Mouse (Mus musculus): ENCODE data around the gene Kif16b. TPM values are rescaled to one million over a fixed set of nuclear protein-coding genes. Genes with fewer than 3 reads are reported as not detected.

Gene Kif16b
- polyA plus RNA-seq, 1 experiment from 2014 or later, result 14.7 TPM

GRCm38 (mm10) chr2:142694936-142695331 is 206.4 kb downstream of the Kif16b start:
- 97% methylated on average over 1 of the region's 1 CpGs for WGBS
- H3K9me3 ChIP-seq, result no peaks in the 10 kb centered on the region

GRCm38 (mm10) chr2:142694019-142694935 is 207.1 kb downstream of the Kif16b start:
- Histone ChIP-seq H3K27me3 (no peaks in the 10 kb centered on the region), H3K27ac (no peak overlapping the region), H3K4me1 (replicated peaks) (0 out of 2 replicates have a peak, but pooled peaks cover 5% of the 10 kb centered on the region), H3K4me3 (replicated peaks) (no peak overlapping the region), H3K9me3 (no peaks in the 10 kb centered on the region), H3K4me2 (no peak overlapping the region), H3K36me3 (no peaks in the 10 kb centered on the region), H3K9ac (replicated peaks) (no peak overlapping the region)
- no peak for ATAC-seq (ENCODE audit: insufficient number of reproducible peaks, insufficient read depth, low FRiP score, low TSS enrichment, low read depth)
- WGBS, result 68% methylated on average over 3 of the region's 3 CpGs

More at GRCm38 (mm10) chr2:142694936-142695331, 206.4 kb downstream of the Kif16b start:
- Histone ChIP-seq H3K4me1 (replicated peaks) (0 out of 2 replicates have a peak, but pooled peaks cover 5% of the 10 kb centered on the region), H3K9ac (replicated peaks) (no peak overlapping the region), H3K4me2 (no peak overlapping the region), H3K4me3 (replicated peaks) (no peak overlapping the region), H3K27me3 (no peaks in the 10 kb centered on the region), H3K36me3 (peaks cover under 1% of the 10 kb centered on the region; the same call in 1 of the 2 replicates), H3K27ac (no peak overlapping the region)
- ATAC-seq (ENCODE audit: insufficient number of reproducible peaks, insufficient read depth, low FRiP score, low TSS enrichment, low read depth), result no peak

GRCm38 (mm10) chr2:142693461-142693860 is 207.9 kb downstream of the Kif16b start:
- 0 out of 2 replicates have a peak, but pooled peaks cover 1% of the 10 kb centered on the region for H3K4me1 ChIP-seq (replicated peaks)

GRCm38 (mm10) chr2:142689496-142689895 is 211.8 kb downstream of the Kif16b start:
- no peak for ATAC-seq (ENCODE audit: insufficient number of reproducible peaks, insufficient read depth, low FRiP score, low TSS enrichment, low read depth)

More at GRCm38 (mm10) chr2:142693461-142693860, 207.9 kb downstream of the Kif16b start:
- Histone ChIP-seq H3K4me3 (replicated peaks) (no peak overlapping the region), H3K9me3 (no peaks in the 10 kb centered on the region), H3K36me3 (no peaks in the 10 kb centered on the region), H3K9ac (replicated peaks) (no peak overlapping the region), H3K27ac (no peak overlapping the region), H3K27me3 (no peaks in the 10 kb centered on the region), H3K4me2 (no peak overlapping the region)
- no peak for ATAC-seq (ENCODE audit: insufficient number of reproducible peaks, insufficient read depth, low FRiP score, low TSS enrichment, low read depth)
- 90% methylated on average over 1 of the region's 1 CpGs for WGBS

GRCm38 (mm10) chr2:142687936-142688514 is 213.3 kb downstream of the Kif16b start:
- Histone ChIP-seq H3K9ac (replicated peaks) (no peak overlapping the region), H3K4me3 (replicated peaks) (no peak overlapping the region), H3K27ac (no peak overlapping the region), H3K4me1 (replicated peaks) (no peaks in the 10 kb centered on the region), H3K9me3 (no peaks in the 10 kb centered on the region), H3K27me3 (no peaks in the 10 kb centered on the region), H3K4me2 (no peak overlapping the region), H3K36me3 (no peaks in the 10 kb centered on the region)
- 86% methylated on average over 4 of the region's 4 CpGs for WGBS
- ATAC-seq (ENCODE audit: insufficient number of reproducible peaks, insufficient read depth, low FRiP score, low TSS enrichment, low read depth), result no peak

More at GRCm38 (mm10) chr2:142689496-142689895, 211.8 kb downstream of the Kif16b start:
- H3K27ac ChIP-seq, result no peak overlapping the region
- H3K4me2 ChIP-seq, result no peak overlapping the region
- H3K4me1 ChIP-seq (replicated peaks), result no peaks in the 10 kb centered on the region
- H3K27me3 ChIP-seq, result no peaks in the 10 kb centered on the region
- H3K9me3 ChIP-seq, result no peaks in the 10 kb centered on the region
- no peak overlapping the region for H3K4me3 ChIP-seq (replicated peaks)
- H3K9ac ChIP-seq (replicated peaks), result no peak overlapping the region
- H3K36me3 ChIP-seq, result no peaks in the 10 kb centered on the region
- 85% methylated on average over 2 of the region's 2 CpGs for WGBS

GRCm38 (mm10) chr2:142682965-142683709 is 218.2 kb downstream of the Kif16b start:
- Histone ChIP-seq H3K27ac (no peak overlapping the region), H3K36me3 (no peaks in the 10 kb centered on the region), H3K4me3 (replicated peaks) (no peak overlapping the region), H3K4me1 (replicated peaks) (no peaks in the 10 kb centered on the region), H3K9me3 (no peaks in the 10 kb centered on the region), H3K27me3 (no peaks in the 10 kb centered on the region), H3K9ac (replicated peaks) (no peak overlapping the region), H3K4me2 (no peak overlapping the region)
- no peak for ATAC-seq (ENCODE audit: insufficient number of reproducible peaks, insufficient read depth, low FRiP score, low TSS enrichment, low read depth)
- WGBS, result 81% methylated on average over 5 of the region's 5 CpGs

GRCm38 (mm10) chr2:142668426-142668825 is 232.9 kb downstream of the Kif16b start:
- no peaks in the 10 kb centered on the region for H3K4me1 ChIP-seq (replicated peaks)
- no peak overlapping the region for H3K4me2 ChIP-seq
- H3K4me3 ChIP-seq (replicated peaks), result no peak overlapping the region
- 89% methylated on average over 3 of the region's 3 CpGs for WGBS
- no peak for ATAC-seq (ENCODE audit: insufficient number of reproducible peaks, insufficient read depth, low FRiP score, low TSS enrichment, low read depth)
- no peak overlapping the region for H3K27ac ChIP-seq
- no peaks in the 10 kb centered on the region for H3K9me3 ChIP-seq
- no peak overlapping the region for H3K9ac ChIP-seq (replicated peaks)
- no peaks in the 10 kb centered on the region; the same call in 1 of the 2 replicates for H3K36me3 ChIP-seq
- H3K27me3 ChIP-seq, result no peaks in the 10 kb centered on the region

- 69% methylated on average over 7 of the region's 7 CpGs for WGBS
- H3K4me2 ChIP-seq, result no peak overlapping the region
- no peak overlapping the region for H3K27ac ChIP-seq
- H3K9me3 ChIP-seq, result no peaks in the 10 kb centered on the region
- H3K36me3 ChIP-seq, result no peaks in the 10 kb centered on the region
- no peak for ATAC-seq (ENCODE audit: insufficient number of reproducible peaks, insufficient read depth, low FRiP score, low TSS enrichment, low read depth)
- H3K9ac ChIP-seq (replicated peaks), result no peak overlapping the region
- H3K4me3 ChIP-seq (replicated peaks), result no peak overlapping the region
- H3K4me1 ChIP-seq (replicated peaks), result no peaks in the 10 kb centered on the region
- no peaks in the 10 kb centered on the region for H3K27me3 ChIP-seq
Observed at GRCm38 (mm10) chr2:142651591-142651990, 249.7 kb downstream of the Kif16b start.

- Histone ChIP-seq H3K4me2 (no peak overlapping the region), H3K36me3 (no peaks in the 10 kb centered on the region), H3K9me3 (no peaks in the 10 kb centered on the region), H3K9ac (replicated peaks) (no peak overlapping the region), H3K27me3 (no peaks in the 10 kb centered on the region), H3K4me3 (replicated peaks) (no peak overlapping the region), H3K4me1 (replicated peaks) (no peaks in the 10 kb centered on the region), H3K27ac (no peak overlapping the region)
- WGBS, result 90% methylated on average over 8 of the region's 8 CpGs
- no peak for ATAC-seq (ENCODE audit: insufficient number of reproducible peaks, insufficient read depth, low FRiP score, low TSS enrichment, low read depth)
Observed at GRCm38 (mm10) chr2:142648023-142648453, 253.3 kb downstream of the Kif16b start.

- H3K4me2 ChIP-seq, result no peak overlapping the region
- no peaks in the 10 kb centered on the region for H3K9me3 ChIP-seq
- ATAC-seq (ENCODE audit: insufficient number of reproducible peaks, insufficient read depth, low FRiP score, low TSS enrichment, low read depth), result no peak
Observed at GRCm38 (mm10) chr2:142646863-142647262, 254.5 kb downstream of the Kif16b start.

GRCm38 (mm10) chr2:142641766-142642165 is 259.6 kb downstream of the Kif16b start:
- H3K27me3 ChIP-seq, result no peaks in the 10 kb centered on the region
- H3K9me3 ChIP-seq, result no peaks in the 10 kb centered on the region
- WGBS, result 88% methylated on average over 2 of the region's 2 CpGs
- H3K4me3 ChIP-seq (replicated peaks), result no peak overlapping the region
- no peak overlapping the region for H3K9ac ChIP-seq (replicated peaks)
- H3K4me1 ChIP-seq (replicated peaks), result no peaks in the 10 kb centered on the region
- no peak overlapping the region for H3K27ac ChIP-seq
- H3K4me2 ChIP-seq, result no peak overlapping the region
- no peaks in the 10 kb centered on the region for H3K36me3 ChIP-seq
- no peak for ATAC-seq (ENCODE audit: insufficient number of reproducible peaks, insufficient read depth, low FRiP score, low TSS enrichment, low read depth)

More at GRCm38 (mm10) chr2:142646863-142647262, 254.5 kb downstream of the Kif16b start:
- 68% methylated on average over 4 of the region's 4 CpGs for WGBS
- Histone ChIP-seq H3K4me1 (replicated peaks) (no peaks in the 10 kb centered on the region), H3K27me3 (no peaks in the 10 kb centered on the region), H3K36me3 (no peaks in the 10 kb centered on the region), H3K4me3 (replicated peaks) (no peak overlapping the region), H3K27ac (no peak overlapping the region), H3K9ac (replicated peaks) (no peak overlapping the region)

Measured in limb, embryonic 12.5 days (tissue).